Mouse (Mus musculus) fibroblast of lung, adult 2 months (primary cell): ENCODE measurements around the gene Irak3.
A peak's percentile ranks its signal among the peaks of the same experiment; 100 is the strongest.

ENCODE experiments used
- DNase-seq: peaks from one replicate; pipeline ENCODE4 v3.0.0-alpha.2; 2011; ENCODE audit warnings: low read depth

Irak3 gene

GRCm38 (mm10) chr10:120202467-120203250 lies 729 bp upstream of the Irak3 start:
- DNase-seq: no peak

GRCm38 (mm10) chr10:120201131-120201921 lies 604 bp downstream of the Irak3 start, which contains the start of gene Tmbim4:
Gene Tmbim4 (plus strand): TSS chr10:120201590.
- DNase-seq: peak; percentile 23

GRCm38 (mm10) chr10:120197061-120197835 lies 4.7 kb downstream of the Irak3 start:
- DNase-seq: no peak

- DNase-seq: no peak
These were observed 8.7 kb downstream of the Irak3 start for GRCm38 (mm10) chr10:120193255-120193654.

- DNase-seq: no peak
These were observed 9.7 kb downstream of the Irak3 start for GRCm38 (mm10) chr10:120192278-120192677.

- DNase-seq: no peak
These were observed 10.8 kb downstream of the Irak3 start for GRCm38 (mm10) chr10:120191165-120191564.

- DNase-seq: no peak
These were observed 12.1 kb downstream of the Irak3 start for GRCm38 (mm10) chr10:120189782-120190181.

GRCm38 (mm10) chr10:120189276-120189675 lies 12.7 kb downstream of the Irak3 start:
- no peak for DNase-seq

GRCm38 (mm10) chr10:120188513-120188912 lies 13.4 kb downstream of the Irak3 start:
- DNase-seq: no peak

GRCm38 (mm10) chr10:120183342-120183741 lies 18.6 kb downstream of the Irak3 start:
- no peak for DNase-seq

- DNase-seq: no peak
These were observed 19.0 kb downstream of the Irak3 start for GRCm38 (mm10) chr10:120182887-120183286.

- no peak for DNase-seq
These were observed 27.7 kb downstream of the Irak3 start for GRCm38 (mm10) chr10:120174192-120174705.

- DNase-seq: no peak
These were observed 30.6 kb downstream of the Irak3 start for GRCm38 (mm10) chr10:120171340-120171739.

- no peak for DNase-seq
These were observed 31.7 kb downstream of the Irak3 start for GRCm38 (mm10) chr10:120170277-120170676.

- DNase-seq: no peak
These were observed 32.1 kb downstream of the Irak3 start for GRCm38 (mm10) chr10:120169841-120170240.

GRCm38 (mm10) chr10:120169064-120169463 lies 32.9 kb downstream of the Irak3 start:
- no peak for DNase-seq

GRCm38 (mm10) chr10:120168070-120168469 lies 33.9 kb downstream of the Irak3 start:
- no peak for DNase-seq

- no peak for DNase-seq
These were observed 36.0 kb downstream of the Irak3 start for GRCm38 (mm10) chr10:120165793-120166503.

GRCm38 (mm10) chr10:120164931-120165792 lies 36.8 kb downstream of the Irak3 start:
- no peak for DNase-seq

- no peak for DNase-seq
These were observed 38.4 kb downstream of the Irak3 start for GRCm38 (mm10) chr10:120163490-120163889.
